Mouse (Mus musculus) cerebellum, adult 9-10 months (tissue): ENCODE data around the gene Col4a1.

Experiments used
- DNase-seq: peaks from one replicate; pipeline ENCODE4 v3.0.0; 2022

Gene Col4a1

GRCm38 (mm10) chr8:11173284-11174191, 139.1 kb downstream of the Col4a1 start:
- peak; percentile 77 for DNase-seq

- DNase-seq: peak; percentile 73
Measured at GRCm38 (mm10) chr8:11171526-11171925, 141.1 kb downstream of the Col4a1 start.

GRCm38 (mm10) chr8:11169383-11169782, 143.2 kb downstream of the Col4a1 start:
- DNase-seq: no peak

GRCm38 (mm10) chr8:11168780-11169179, 143.8 kb downstream of the Col4a1 start:
- no peak for DNase-seq

GRCm38 (mm10) chr8:11167955-11168354, 144.7 kb downstream of the Col4a1 start:
- DNase-seq: no peak

GRCm38 (mm10) chr8:11165592-11165991, 147.0 kb downstream of the Col4a1 start:
- no peak for DNase-seq

GRCm38 (mm10) chr8:11156319-11156692, 156.3 kb downstream of the Col4a1 start:
- no peak for DNase-seq

- DNase-seq: peak; percentile 43
Measured at GRCm38 (mm10) chr8:11155579-11156318, 156.9 kb downstream of the Col4a1 start.

- peak; percentile 54 for DNase-seq
Measured at GRCm38 (mm10) chr8:11150268-11150667, 162.4 kb downstream of the Col4a1 start.

GRCm38 (mm10) chr8:11149201-11149810, 163.3 kb downstream of the Col4a1 start:
- peak; percentile 93 for DNase-seq

GRCm38 (mm10) chr8:11148797-11149196, 163.8 kb downstream of the Col4a1 start:
- no peak for DNase-seq
